Mouse (Mus musculus): Measurements from ENCODE around the gene Tmem14c. TPM values are rescaled to one million over a fixed set of nuclear protein-coding genes. Genes with fewer than 3 reads are reported as not detected.

The Tmem14c gene
- total and polyA plus RNA-seq, 3 experiments = 140 to 183 (median 178) TPM

GRCm38 (mm10) chr13:41008271-41008670, 7.8 kb upstream of the Tmem14c start:
- Histone ChIP-seq H3K4me2 (ENCODE audit: insufficient read depth, low read depth, poor library complexity, severe bottlenecking) (no peak overlapping the region), H3K9ac (ENCODE audit: insufficient read depth, low read depth) (no peak overlapping the region), H3K4me1 (ENCODE audit: control insufficient read depth in 1 of 2, insufficient read depth in 2 of 2) (peaks cover 0 to under 1% of the 10 kb centered on the region in 2 experiments; a peak in 1 of 4 replicates), H3K27me3 (replicated peaks) (no peaks in the 10 kb centered on the region), H3K4me3 (replicated peaks in 1 of 3; ENCODE audit: low read depth in 2 of 3, low read length in 2 of 3, poor library complexity in 1 of 3) (no peak overlapping the region), H3K27ac (ENCODE audit: insufficient read depth, low read depth) (no peak overlapping the region), H3K36me3 (replicated peaks in 1 of 2; ENCODE audit: control insufficient read depth in 1 of 2, insufficient read depth in 1 of 2, low read length in 1 of 2) (peaks cover 70 to 95% of the 10 kb centered on the region in 2 experiments), H3K79me2 (replicated peaks; ENCODE audit: control insufficient read depth, extremely low read depth, insufficient read depth, poor library complexity, severe bottlenecking) (peaks cover 14% of the 10 kb centered on the region), H3K9me3 (replicated peaks; ENCODE audit: low read length) (no peaks in the 10 kb centered on the region)
- DNase-seq (ENCODE audit: extremely low read depth) = no peak
- in situ Hi-C loops (cut with MboI; ENCODE audit: low pct_ligation_motif_present, low pct_unique_long_range_greater_than_20kb, low sequenced_read_pairs) (loop anchor here (25.0 kb wide), 2 partner anchors 229 to 579 kb away; partner anchors contain the start of gene Smim13), dilution Hi-C loops (cut with MboI; ENCODE audit: extremely low pct_ligation_motif_present, extremely low pct_unique_long_range_greater_than_20kb, low sequenced_read_pairs) (no loop called here)
- TF ChIP-seq MAFK (IDR thresholded peaks at IDR 0.05; ENCODE audit: insufficient replicate concordance, low read length) = no peak

GRCm38 (mm10) chr13:41008946-41009345, 7.1 kb upstream of the Tmem14c start:
- H3K79me2 ChIP-seq (replicated peaks; ENCODE audit: control insufficient read depth, extremely low read depth, insufficient read depth, poor library complexity, severe bottlenecking) = peaks cover 8% of the 10 kb centered on the region
- peaks cover 74 to 94% of the 10 kb centered on the region in 2 experiments for H3K36me3 ChIP-seq (replicated peaks in 1 of 2; ENCODE audit: control insufficient read depth in 1 of 2, insufficient read depth in 1 of 2, low read length in 1 of 2)
- H3K4me1 ChIP-seq (ENCODE audit: control insufficient read depth in 1 of 2, insufficient read depth in 2 of 2) = no peaks in the 10 kb centered on the region; a peak in 1 of 4 replicates
- TF ChIP-seq CTCF (conservative IDR thresholded peaks at IDR 0.05 in 1 of 2, IDR thresholded peaks at IDR 0.05 in 1 of 2; ENCODE audit: low read depth in 2 of 2, low read length in 2 of 2) = 0 out of 4 replicates have a peak, but pooled peaks of 1 of the 2 experiments have one; percentile 6
- TF ChIP-seq NELFE (IDR thresholded peaks at IDR 0.05; ENCODE audit: low read depth, low read length) = no peak
- H3K27me3 ChIP-seq (replicated peaks) = no peaks in the 10 kb centered on the region
- in situ Hi-C loops (cut with MboI; ENCODE audit: low pct_ligation_motif_present, low pct_unique_long_range_greater_than_20kb, low sequenced_read_pairs) (loop anchor here (25.0 kb wide), 2 partner anchors 228 to 578 kb away; partner anchors contain the start of gene Smim13), dilution Hi-C loops (cut with MboI; ENCODE audit: extremely low pct_ligation_motif_present, extremely low pct_unique_long_range_greater_than_20kb, low sequenced_read_pairs) (no loop called here)
- no peak overlapping the region for H3K4me2 ChIP-seq (ENCODE audit: insufficient read depth, low read depth, poor library complexity, severe bottlenecking)
- no peak overlapping the region for H3K27ac ChIP-seq (ENCODE audit: insufficient read depth, low read depth)
- H3K9ac ChIP-seq (ENCODE audit: insufficient read depth, low read depth) = no peak overlapping the region
- DNase-seq (ENCODE audit: extremely low read depth) = no peak
- H3K4me3 ChIP-seq (replicated peaks in 1 of 3; ENCODE audit: low read depth in 2 of 3, low read length in 2 of 3, poor library complexity in 1 of 3) = no peak overlapping the region
- H3K9me3 ChIP-seq (replicated peaks; ENCODE audit: low read length) = no peaks in the 10 kb centered on the region

GRCm38 (mm10) chr13:41016797-41017405, 809 bp downstream of the Tmem14c start:
- H3K27ac ChIP-seq (ENCODE audit: insufficient read depth, low read depth) = no peak overlapping the region
- no peaks in the 10 kb centered on the region for H3K27me3 ChIP-seq (replicated peaks)

More at GRCm38 (mm10) chr13:41016797-41017405, 809 bp downstream of the Tmem14c start:
- H3K9ac ChIP-seq (ENCODE audit: insufficient read depth, low read depth) = peak overlapping the region; percentile 32
- no peaks in the 10 kb centered on the region for H3K9me3 ChIP-seq (replicated peaks; ENCODE audit: low read length)
- peak overlapping the region; percentile 65 to 93 (median 66) for H3K4me3 ChIP-seq (replicated peaks in 1 of 3; ENCODE audit: low read depth in 2 of 3, low read length in 2 of 3, poor library complexity in 1 of 3)
- TF ChIP-seq NRF1 (IDR thresholded peaks at IDR 0.05; ENCODE audit: low read depth, low read length) (no peak), MEF2A (IDR thresholded peaks at IDR 0.05; ENCODE audit: borderline replicate concordance, low read depth, low read length) (no peak), IRF4 (IDR thresholded peaks at IDR 0.05; ENCODE audit: low read depth, low read length) (no peak), ZMIZ1 (IDR thresholded peaks at IDR 0.05; ENCODE audit: low read depth, low read length) (no peak), BHLHE40 (IDR thresholded peaks at IDR 0.05; ENCODE audit: low read depth, low read length) (no peak), SIN3A (IDR thresholded peaks at IDR 0.05; ENCODE audit: low read length) (no peak), MXI1 (IDR thresholded peaks at IDR 0.05; ENCODE audit: low read depth, low read length) (no peak)
- peak overlapping the region; percentile 44 for H3K4me2 ChIP-seq (ENCODE audit: insufficient read depth, low read depth, poor library complexity, severe bottlenecking)
- peaks cover 17% of the 10 kb centered on the region for H3K79me2 ChIP-seq (replicated peaks; ENCODE audit: control insufficient read depth, extremely low read depth, insufficient read depth, poor library complexity, severe bottlenecking)
- dilution Hi-C loops (cut with MboI; ENCODE audit: extremely low pct_ligation_motif_present, extremely low pct_unique_long_range_greater_than_20kb, low sequenced_read_pairs) (no loop called here), in situ Hi-C loops (cut with MboI; ENCODE audit: low pct_ligation_motif_present, low pct_unique_long_range_greater_than_20kb, low sequenced_read_pairs) (loop anchor here (25.0 kb wide), 2 partner anchors 220 to 570 kb away; partner anchors contain the start of gene Smim13)
- DNase-seq (ENCODE audit: extremely low read depth) = peak; percentile 21
- H3K4me1 ChIP-seq (ENCODE audit: control insufficient read depth in 1 of 2, insufficient read depth in 2 of 2) = peaks cover 3 to 30% of the 10 kb centered on the region in 2 experiments; a peak in 3 of 4 replicates
- peaks cover 49 to 76% of the 10 kb centered on the region in 2 experiments for H3K36me3 ChIP-seq (replicated peaks in 1 of 2; ENCODE audit: control insufficient read depth in 1 of 2, insufficient read depth in 1 of 2, low read length in 1 of 2)

Measured in CH12.LX (cell line).